12 mouse cellular contexts compared by ENCODE assay signal in genomic region chr12:62892851-62893632, GRCm38 (mm10).
A peak's percentile ranks its signal among the peaks of the same experiment; 100 is the strongest.
DNase-seq lines count a peak whose midpoint lies in the region; TF ChIP-seq lines count a peak whose summit lies in the region.
"Had no signal": no experiment of that assay in that cellular context is flagged by ENCODE, and none has a peak within 500 bp of the region (broad histone marks: within the 10 kb centered on the region; RNA-seq: fewer than 3 reads in every experiment).

No protein-coding gene starts in this region.

- intact Hi-C loops in left cerebral cortex, postnatal 4 days (cut with DNase I) = no loop called here

- H3K36me3 ChIP-seq in MEL (ENCODE audit: control insufficient read depth in 1 of 2, insufficient read depth in 2 of 2, low read length in 2 of 2) = no peaks in the 10 kb centered on the region
- H3K36me3 ChIP-seq: kidney, embryonic 15.5 days had no signal

- peak; percentile 3 to 10 for DNase-seq in cerebellum, postnatal 14 days
- DNase-seq in cerebellum, adult 9-10 months = no peak
- DNase-seq in left cerebral cortex, postnatal 4 days = peak; percentile 3
- no peak for DNase-seq in left cerebral cortex, adult 9 months (ENCODE audit: low spot score in 2 of 2)
- peak; percentile 65 for DNase-seq in MEL (ENCODE audit: low read depth, low spot score)
- peak; percentile 4 for DNase-seq in induced T-regulatory cell, adult 2 months (ENCODE audit: low read depth)
- DNase-seq in spleen, postnatal 36 days (ENCODE audit: low spot score in 2 of 2) = no peak
- DNase-seq in spleen, postnatal 10 days (ENCODE audit: low spot score in 2 of 2) = no peak
- DNase-seq: gastrocnemius, postnatal 36 days; heart, postnatal 14 days; lung, postnatal 10 days had no signal

- H3K4me3 ChIP-seq in MEL (ENCODE audit: control insufficient read depth in 1 of 2, insufficient read depth in 1 of 2, low read depth in 2 of 2, low read length in 2 of 2) = no peak overlapping the region
- H3K4me3 ChIP-seq: kidney, embryonic 15.5 days had no signal

- H3K27ac ChIP-seq in MEL (ENCODE audit: control insufficient read depth, low read depth, low read length) = no peak overlapping the region
- H3K27ac ChIP-seq: kidney, embryonic 15.5 days had no signal

- TF ChIP-seq EP300 in MEL (IDR thresholded peaks at IDR 0.05; ENCODE audit: low read depth in 1 of 2, low read length in 2 of 2) = no peak

- H3K4me1 ChIP-seq in MEL (ENCODE audit: control insufficient read depth in 1 of 2, insufficient read depth in 2 of 2, low read length in 2 of 2) = no peaks in the 10 kb centered on the region
- H3K4me1 ChIP-seq: kidney, embryonic 15.5 days had no signal

- no peaks in the 10 kb centered on the region for H3K27me3 ChIP-seq in MEL (ENCODE audit: control insufficient read depth in 1 of 2, insufficient read depth in 2 of 2, low read length in 2 of 2)
- H3K27me3 ChIP-seq: kidney, embryonic 15.5 days had no signal

- TF ChIP-seq CTCF in MEL (IDR thresholded peaks at IDR 0.05 in 2 of 3, conservative IDR thresholded peaks at IDR 0.05 in 1 of 3; ENCODE audit: control insufficient read depth in 1 of 3, insufficient read depth in 1 of 3, low read depth in 2 of 3, low read length in 3 of 3, poor library complexity in 1 of 3, severe bottlenecking in 1 of 3) = peak; percentile 65 to 78 (median 69)

- H3K9me3 ChIP-seq in MEL (replicated peaks; ENCODE audit: insufficient read depth, low read length) = no peaks in the 10 kb centered on the region
- H3K9me3 ChIP-seq: kidney, embryonic 15.5 days had no signal

- H3K9ac ChIP-seq in MEL (ENCODE audit: control insufficient read depth, low read depth, low read length, poor library complexity, severe bottlenecking) = no peak overlapping the region
- H3K9ac ChIP-seq: kidney, embryonic 15.5 days had no signal

- H3K79me2 ChIP-seq in MEL (ENCODE audit: control insufficient read depth, insufficient read depth, low read length, poor library complexity) = no peaks in the 10 kb centered on the region

- no peak for TF ChIP-seq POLR2A in MEL (IDR thresholded peaks at IDR 0.05; ENCODE audit: control insufficient read depth in 1 of 2, insufficient read depth in 1 of 2, low read depth in 1 of 2, low read length in 2 of 2, poor library complexity in 1 of 2)

- peak; percentile 58 for TF ChIP-seq RAD21 in MEL (IDR thresholded peaks at IDR 0.05; ENCODE audit: low read depth, low read length)

TF ChIP-seq in MEL, 35 proteins besides CTCF, POLR2A, EP300 and RAD21:
- TF ChIP-seq POLR2AphosphoS5 (IDR thresholded peaks at IDR 0.05; ENCODE audit: borderline replicate concordance, low read depth, low read length) (no peak), ELF1 (IDR thresholded peaks at IDR 0.05; ENCODE audit: low read depth, low read length) (no peak), KAT2A (conservative IDR thresholded peaks at IDR 0.05; ENCODE audit: low read depth, low read length) (no peak), BHLHE40 (IDR thresholded peaks at IDR 0.05; ENCODE audit: borderline replicate concordance, low read depth, low read length) (no peak), GATA1 (IDR thresholded peaks at IDR 0.05; ENCODE audit: low read depth, low read length) (no peak), MAX (IDR thresholded peaks at IDR 0.05; ENCODE audit: low read length) (no peak), E2F4 (IDR thresholded peaks at IDR 0.05; ENCODE audit: borderline replicate concordance, low read depth, low read length) (no peak), ZKSCAN1 (IDR thresholded peaks at IDR 0.05; ENCODE audit: low read depth, low read length) (no peak), SMC3 (IDR thresholded peaks at IDR 0.05; ENCODE audit: low read depth, low read length) (peak; percentile 74), TCF12 (IDR thresholded peaks at IDR 0.05; ENCODE audit: low read depth, low read length) (no peak), MAFK (IDR thresholded peaks at IDR 0.05; ENCODE audit: borderline replicate concordance, low read depth, low read length) (no peak), ZC3H11A (IDR thresholded peaks at IDR 0.05; ENCODE audit: low read depth, low read length) (peak; percentile 49; the same call in 1 of the 2 replicates)

Comparison
In these comparisons a context has a peak if more than half of its experiments do, and no peak if none do; other contexts are left out.
1. DNase-seq: peak in cerebellum, postnatal 14 days (2 of 2), left cerebral cortex, postnatal 4 days (single experiment), MEL (single experiment) and induced T-regulatory cell, adult 2 months (single experiment); none in cerebellum, adult 9-10 months (single experiment), left cerebral cortex, adult 9 months (0 of 2), spleen, postnatal 36 days (0 of 2) and spleen, postnatal 10 days (0 of 2).